Mouse (Mus musculus): ENCODE results near the gene Ddx54. TPM values are rescaled to one million over a fixed set of nuclear protein-coding genes. Genes with fewer than 3 reads are reported as not detected.

Ddx54 gene
- polyA plus RNA-seq, 1 experiment from 2014 or later = 53.6 TPM

GRCm38 (mm10) chr5:120620375-120621077 is 8.0 kb downstream of the Ddx54 start:
- Histone ChIP-seq H3K27ac (no peak overlapping the region), H3K4me1 (peaks cover 7% of the 10 kb centered on the region; the same call in 1 of the 2 replicates), H3K4me2 (replicated peaks) (no peak overlapping the region), H3K9me3 (replicated peaks) (0 out of 2 replicates have a peak, but pooled peaks cover 4% of the 10 kb centered on the region), H3K4me3 (no peak overlapping the region), H3K36me3 (peaks cover 89% of the 10 kb centered on the region), H3K9ac (no peak overlapping the region), H3K27me3 (no peaks in the 10 kb centered on the region)
- ATAC-seq (ENCODE audit: low FRiP score) = peak; percentile 32; the same call in 1 of the 2 replicates
- whole genome bisulfite sequencing = 69% methylated on average over 18 of the region's 18 CpGs

- 95% methylated on average over 23 of the region's 23 CpGs for whole genome bisulfite sequencing
Measured at GRCm38 (mm10) chr5:120621078-120621765, 8.7 kb downstream of the Ddx54 start.

GRCm38 (mm10) chr5:120621846-120622197 is 9.3 kb downstream of the Ddx54 start:
- H3K36me3 ChIP-seq = peaks cover 99% of the 10 kb centered on the region
- H3K4me1 ChIP-seq = peaks cover 7% of the 10 kb centered on the region; the same call in 1 of the 2 replicates
- H3K9ac ChIP-seq = no peak overlapping the region; the same call in 1 of the 2 replicates
- ATAC-seq (ENCODE audit: low FRiP score) = no peak
- H3K27ac ChIP-seq = no peak overlapping the region
- no peak overlapping the region for H3K4me3 ChIP-seq
- H3K9me3 ChIP-seq (replicated peaks) = no peaks in the 10 kb centered on the region
- H3K27me3 ChIP-seq = no peaks in the 10 kb centered on the region
- 93% methylated on average over 10 of the region's 10 CpGs for WGBS
- no peak overlapping the region for H3K4me2 ChIP-seq (replicated peaks)

More at GRCm38 (mm10) chr5:120621078-120621765, 8.7 kb downstream of the Ddx54 start:
- no peaks in the 10 kb centered on the region for H3K27me3 ChIP-seq
- no peaks in the 10 kb centered on the region for H3K9me3 ChIP-seq (replicated peaks)
- H3K4me1 ChIP-seq = peaks cover 7% of the 10 kb centered on the region; the same call in 1 of the 2 replicates
- H3K9ac ChIP-seq = no peak overlapping the region; the same call in 1 of the 2 replicates
- peaks cover 95% of the 10 kb centered on the region for H3K36me3 ChIP-seq
- H3K4me3 ChIP-seq = no peak overlapping the region
- H3K27ac ChIP-seq = no peak overlapping the region
- H3K4me2 ChIP-seq (replicated peaks) = no peak overlapping the region
- no peak for ATAC-seq (ENCODE audit: low FRiP score)

GRCm38 (mm10) chr5:120622198-120622851 is 9.8 kb downstream of the Ddx54 start:
- Histone ChIP-seq H3K9ac (no peak overlapping the region), H3K9me3 (replicated peaks) (no peaks in the 10 kb centered on the region), H3K4me3 (no peak overlapping the region), H3K4me1 (peaks cover 7% of the 10 kb centered on the region; the same call in 1 of the 2 replicates), H3K36me3 (peaks cover 99% of the 10 kb centered on the region), H3K27me3 (no peaks in the 10 kb centered on the region), H3K4me2 (replicated peaks) (no peak overlapping the region), H3K27ac (no peak overlapping the region)
- WGBS = 75% methylated on average over 5 of the region's 5 CpGs
- ATAC-seq (ENCODE audit: low FRiP score) = no peak

DNA sequence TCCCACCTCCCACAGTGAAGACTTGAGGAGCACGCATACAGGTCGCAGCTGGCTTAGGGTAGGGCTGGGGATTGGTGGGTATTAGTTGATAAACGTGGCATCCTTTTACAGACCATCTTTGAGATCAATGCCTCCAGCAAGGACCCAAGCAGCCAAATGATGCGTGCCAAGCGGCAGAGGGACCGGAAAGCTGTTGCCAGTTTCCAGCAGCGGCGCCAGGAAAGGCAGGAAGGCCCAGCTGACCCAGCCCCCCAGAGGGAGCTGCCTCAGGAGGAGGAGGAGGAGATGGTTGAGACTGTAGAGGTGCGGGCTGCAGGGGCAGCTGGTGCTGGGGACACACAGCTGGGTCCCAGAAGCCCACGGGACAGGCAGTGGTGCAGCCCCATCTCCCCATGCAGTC is 11.9 kb downstream of the Ddx54 start:
- peaks cover 88% of the 10 kb centered on the region for H3K36me3 ChIP-seq
- H3K27me3 ChIP-seq = 0 out of 2 replicates have a peak, but pooled peaks cover under 1% of the 10 kb centered on the region
- H3K9ac ChIP-seq = no peak overlapping the region
- peaks cover 17% of the 10 kb centered on the region for H3K4me1 ChIP-seq
- 94% methylated on average over 10 of the region's 10 CpGs for WGBS
- no peak overlapping the region for H3K27ac ChIP-seq
- H3K4me2 ChIP-seq (replicated peaks) = no peak overlapping the region
- no peak overlapping the region for H3K4me3 ChIP-seq
- ATAC-seq (ENCODE audit: low FRiP score) = no peak
- H3K9me3 ChIP-seq (replicated peaks) = no peaks in the 10 kb centered on the region

GRCm38 (mm10) chr5:120626399-120626798 is 13.9 kb downstream of the Ddx54 start:
- peaks cover 19% of the 10 kb centered on the region for H3K27me3 ChIP-seq
- WGBS = 25% methylated on average over 19 of the region's 19 CpGs

DNA sequence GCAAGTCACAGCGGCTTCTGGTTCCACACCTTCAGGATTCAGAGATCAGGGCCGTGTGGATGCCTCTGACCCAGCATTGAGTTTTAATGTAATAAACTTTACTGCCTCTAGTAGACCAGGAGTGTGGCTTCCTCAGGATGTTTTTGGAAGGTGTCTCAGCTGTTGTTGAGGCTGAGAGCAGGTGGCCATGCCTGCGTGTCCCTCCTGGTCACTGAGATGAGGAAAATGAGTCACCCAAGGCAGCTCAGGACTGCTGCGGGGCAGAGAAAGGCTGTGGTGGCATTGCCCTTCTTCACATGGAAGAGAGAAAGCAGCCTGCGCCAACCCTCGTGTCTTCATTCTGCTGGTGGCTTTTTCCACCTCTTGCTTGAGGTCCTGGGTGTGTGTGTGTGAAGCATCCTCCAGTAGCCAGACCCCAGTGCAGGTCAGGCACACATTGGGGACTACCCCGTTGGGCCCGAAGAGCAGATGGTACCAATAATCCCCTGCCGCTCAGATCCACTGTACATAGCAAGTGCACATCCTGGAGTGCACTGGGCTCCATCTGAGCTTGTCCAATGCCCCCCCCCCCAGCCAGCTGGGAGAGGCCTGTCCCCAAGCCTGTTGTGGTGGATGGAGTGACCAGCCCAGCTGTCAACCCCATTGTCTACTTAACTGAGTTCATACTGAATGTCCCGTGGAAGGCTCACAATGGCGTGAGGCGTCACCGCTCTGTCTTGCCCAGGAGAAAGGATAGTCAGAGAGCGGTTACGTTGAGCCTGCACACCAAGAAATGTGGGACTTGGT is 15.2 kb downstream of the Ddx54 start:
- Histone ChIP-seq H3K4me2 (replicated peaks) (no peak overlapping the region), H3K36me3 (peaks cover 56% of the 10 kb centered on the region), H3K9me3 (replicated peaks) (peaks cover 3% of the 10 kb centered on the region; the same call in 1 of the 2 replicates), H3K9ac (0 out of 2 replicates have a peak overlapping the region, but pooled peaks have one; percentile 8), H3K4me3 (no peak overlapping the region), H3K4me1 (peaks cover 12% of the 10 kb centered on the region), H3K27ac (no peak overlapping the region), H3K27me3 (peaks cover 27% of the 10 kb centered on the region)
- ATAC-seq (ENCODE audit: low FRiP score) = no peak
- 76% methylated on average over 15 of the region's 15 CpGs for WGBS

More at GRCm38 (mm10) chr5:120626399-120626798, 13.9 kb downstream of the Ddx54 start:
- H3K9ac ChIP-seq = no peak overlapping the region
- no peaks in the 10 kb centered on the region for H3K9me3 ChIP-seq (replicated peaks)
- H3K4me1 ChIP-seq = peaks cover 17% of the 10 kb centered on the region
- no peak overlapping the region for H3K4me2 ChIP-seq (replicated peaks)
- no peak overlapping the region for H3K4me3 ChIP-seq
- H3K27ac ChIP-seq = no peak overlapping the region
- peaks cover 68% of the 10 kb centered on the region for H3K36me3 ChIP-seq
- 0 out of 2 replicates have a peak, but pooled peaks have one; percentile 41 for ATAC-seq (ENCODE audit: low FRiP score)

GRCm38 (mm10) chr5:120628624-120629023 is 16.1 kb downstream of the Ddx54 start:
- Histone ChIP-seq H3K36me3 (peaks cover 46% of the 10 kb centered on the region), H3K4me3 (no peak overlapping the region), H3K9me3 (replicated peaks) (peaks cover 3% of the 10 kb centered on the region; the same call in 1 of the 2 replicates), H3K4me1 (peaks cover 12% of the 10 kb centered on the region), H3K27me3 (peaks cover 27% of the 10 kb centered on the region), H3K4me2 (replicated peaks) (no peak overlapping the region), H3K27ac (no peak overlapping the region), H3K9ac (no peak overlapping the region)
- no peak for ATAC-seq (ENCODE audit: low FRiP score)
- 70% methylated on average over 7 of the region's 7 CpGs for WGBS

DNA sequence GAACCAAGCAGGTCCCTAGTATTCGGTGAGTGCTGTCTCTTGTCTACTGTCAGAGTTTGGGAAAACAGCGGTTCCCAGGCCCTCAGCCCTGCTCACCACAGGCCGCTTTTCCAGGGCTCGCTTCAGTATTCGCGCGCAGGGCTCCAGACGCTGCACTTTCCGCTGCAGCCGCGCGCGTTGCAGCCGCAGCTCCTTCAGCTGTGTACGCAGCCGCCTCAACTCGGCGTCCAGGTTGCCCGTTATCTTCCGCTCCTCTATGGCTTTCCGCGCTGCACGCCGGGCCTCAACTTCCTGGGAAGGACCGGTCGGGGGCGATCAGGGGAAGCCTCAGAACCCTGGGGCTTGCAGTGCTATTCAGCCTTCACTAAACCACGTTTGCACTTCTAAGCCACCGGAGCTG is 18.6 kb downstream of the Ddx54 start:
- H3K36me3 ChIP-seq = peaks cover 21% of the 10 kb centered on the region
- peaks cover 3% of the 10 kb centered on the region; the same call in 1 of the 2 replicates for H3K9me3 ChIP-seq (replicated peaks)
- H3K9ac ChIP-seq = no peak overlapping the region
- ATAC-seq (ENCODE audit: low FRiP score) = no peak
- H3K4me1 ChIP-seq = peaks cover 17% of the 10 kb centered on the region
- peak overlapping the region; percentile 35 for H3K4me2 ChIP-seq (replicated peaks)
- H3K27ac ChIP-seq = no peak overlapping the region
- peak overlapping the region; percentile 9 for H3K4me3 ChIP-seq
- peaks cover 30% of the 10 kb centered on the region for H3K27me3 ChIP-seq
- WGBS = 13% methylated on average over 29 of the region's 29 CpGs

DNA sequence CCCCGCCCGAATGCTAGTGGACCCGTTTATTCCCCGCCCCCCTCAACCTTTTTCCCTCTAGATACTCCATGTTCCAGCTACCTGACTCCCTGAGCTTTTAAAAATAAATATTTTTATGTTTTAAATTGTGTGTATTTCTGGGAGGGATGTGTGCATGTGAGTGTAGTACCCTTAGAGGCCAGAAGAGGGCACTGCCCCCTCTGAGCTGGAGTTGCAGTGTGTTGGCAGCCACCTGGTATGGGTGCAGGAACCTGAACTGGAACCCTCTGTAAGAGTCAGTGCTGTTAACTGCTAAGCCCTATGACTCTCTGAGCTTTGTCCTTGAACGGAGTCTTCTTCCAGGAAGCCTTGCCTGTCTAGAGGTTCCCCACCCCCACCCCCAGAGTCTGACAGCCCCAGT is 19.4 kb downstream of the Ddx54 start:
- Histone ChIP-seq H3K27me3 (peaks cover 30% of the 10 kb centered on the region), H3K27ac (no peak overlapping the region), H3K9me3 (replicated peaks) (peaks cover 3% of the 10 kb centered on the region; the same call in 1 of the 2 replicates), H3K9ac (no peak overlapping the region), H3K4me2 (replicated peaks) (no peak overlapping the region), H3K4me1 (peaks cover 17% of the 10 kb centered on the region), H3K4me3 (no peak overlapping the region), H3K36me3 (peaks cover 14% of the 10 kb centered on the region)
- WGBS = 84% methylated on average over 5 of the region's 5 CpGs
- ATAC-seq (ENCODE audit: low FRiP score) = no peak

GRCm38 (mm10) chr5:120634131-120634530 is 21.6 kb downstream of the Ddx54 start, which contains the start of gene Cfap73:
TSS of gene Cfap73 (minus strand) at chr5:120634235.
- no peak for ATAC-seq (ENCODE audit: low FRiP score)
- Histone ChIP-seq H3K4me1 (peaks cover 5% of the 10 kb centered on the region; the same call in 1 of the 2 replicates), H3K27ac (no peak within 1 kb of the TSS), H3K36me3 (no peaks in the 10 kb centered on the region), H3K9me3 (replicated peaks) (peaks cover 3% of the 10 kb centered on the region; the same call in 1 of the 2 replicates), H3K4me3 (no peak within 1 kb of the TSS), H3K4me2 (replicated peaks) (no peak within 1 kb of the TSS), H3K9ac (no peak within 1 kb of the TSS), H3K27me3 (peaks cover 30% of the 10 kb centered on the region)
- WGBS = 59% methylated on average over 9 of the region's 9 CpGs
